Mouse (Mus musculus) megakaryocyte, embryonic 14.5 days (primary cell): ENCODE measurements around the gene Mad1l1. TPM values are rescaled to one million over a fixed set of nuclear protein-coding genes. Genes with fewer than 3 reads are reported as not detected.
A peak's percentile ranks its signal among the peaks of the same experiment; 100 is the strongest.

ENCODE experiments used
- H3K27me3 ChIP-seq: replicated peaks from 2 replicates; pipeline ENCODE3; 2012; ENCODE audit warnings: inconsistent platforms
- H3K36me3 ChIP-seq: replicated peaks from 2 replicates; pipeline ENCODE3; 2012; ENCODE audit warnings: low read length, inconsistent platforms, mixed read lengths
- H3K4me1 ChIP-seq: 2 replicates; pipeline ENCODE4 v1.6.1; 2012; ENCODE audit warnings: inconsistent platforms
- H3K4me3 ChIP-seq: replicated peaks from 2 replicates; pipeline ENCODE3; 2012; ENCODE audit warnings: moderate library complexity, mild to moderate bottlenecking, inconsistent platforms
- H3K9me3 ChIP-seq: 2 replicates; pipeline ENCODE4 v1.6.1; 2012; ENCODE audit warnings: inconsistent platforms
- FLI1 ChIP-seq: IDR thresholded peaks from 2 replicates; pipeline ENCODE4 v1.6.1; 2012; ENCODE audit warnings: low read length, inconsistent platforms, mixed read lengths
- GATA1 ChIP-seq: IDR thresholded peaks from 3 replicates; pipeline ENCODE4 v1.6.1; 2012; ENCODE audit warnings: mixed read lengths, low read length, inconsistent platforms, borderline replicate concordance
- polyA plus RNA-seq: library from polyadenylated mRNA; stranded (reverse); fragments of >175 nt; gene quantifications from 2 replicates; pipeline ENCODE4 v1.2.3, GENCODE M21; 2012; ENCODE audit warnings: low replicate concordance; ENCODE audit not compliant: insufficient read depth

The Mad1l1 gene
- polyA plus RNA-seq, 1 experiment = 10.3 TPM

DNA sequence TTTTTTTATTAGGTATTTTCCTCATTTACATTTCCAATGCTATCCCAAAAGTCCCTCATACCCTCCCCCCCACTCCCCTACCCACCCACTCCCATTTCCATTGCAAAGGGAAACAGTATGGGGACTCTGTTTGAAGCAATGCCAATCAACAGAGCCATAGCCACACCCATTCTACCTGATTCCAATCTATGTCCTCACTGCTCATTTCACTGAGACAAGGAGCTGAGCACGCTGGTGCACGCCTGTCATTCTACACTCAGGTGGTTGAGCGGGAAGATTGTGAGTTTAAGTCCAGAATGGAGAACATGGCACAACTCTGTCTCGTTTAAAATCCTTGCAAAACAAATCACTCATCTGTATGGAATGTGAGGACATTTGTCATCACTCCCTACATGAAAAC is 11.2 kb upstream of the Mad1l1 start:
- H3K36me3 ChIP-seq = peaks cover 58% of the 10 kb centered on the region
- no peaks in the 10 kb centered on the region for H3K9me3 ChIP-seq
- H3K4me1 ChIP-seq = peaks cover 28% of the 10 kb centered on the region
- no peaks in the 10 kb centered on the region for H3K27me3 ChIP-seq
- H3K4me3 ChIP-seq = no peak overlapping the region
- TF ChIP-seq GATA1 = no peak
- TF ChIP-seq FLI1 = no peak

DNA sequence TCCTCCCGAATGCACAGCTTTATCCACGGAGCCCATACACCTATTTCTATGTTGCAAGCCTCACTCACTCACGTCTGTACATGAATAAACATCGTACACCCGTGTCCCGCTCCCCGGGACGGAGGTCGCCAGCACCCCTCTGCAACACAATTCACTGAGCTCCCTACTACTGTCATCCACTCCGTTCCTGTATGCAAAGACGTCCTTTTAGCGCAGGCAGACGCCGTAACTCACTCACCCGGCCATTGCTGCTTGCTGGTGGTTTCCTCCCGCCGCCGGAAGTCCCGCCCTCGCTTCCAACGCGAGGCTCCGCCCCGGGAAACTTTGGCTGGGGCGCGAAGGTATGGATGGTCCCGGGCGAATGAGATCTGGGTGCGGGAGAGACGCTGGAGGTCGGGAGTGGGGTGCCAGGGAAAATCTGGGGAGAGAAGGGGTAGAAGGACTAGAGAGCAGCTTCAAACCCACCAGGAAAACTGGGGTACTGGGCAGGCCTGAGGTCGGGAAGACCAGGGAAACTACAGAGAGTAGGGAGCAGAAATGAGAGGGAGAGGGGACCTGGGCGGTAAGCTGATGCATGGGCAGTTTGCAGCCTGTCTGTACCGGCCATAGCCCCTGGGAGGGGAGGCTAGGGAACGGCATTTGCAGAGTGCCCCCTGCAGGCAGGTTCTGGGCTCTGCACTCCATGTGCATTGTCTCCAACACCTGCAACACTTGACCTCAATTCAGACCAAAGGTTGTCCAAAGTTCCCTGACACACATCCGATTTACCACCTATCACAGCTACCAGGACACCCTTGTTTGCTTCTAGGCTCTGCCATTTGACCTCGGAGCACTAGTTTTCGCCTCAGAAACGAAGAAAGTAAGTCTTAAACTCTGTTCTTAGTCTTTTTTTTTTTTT is 10.5 kb upstream of the Mad1l1 start, which contains the start of gene Mrm2:
Gene Mrm2 (minus strand): TSS at position 284 of the 898 bp plus-strand sequence.
- no peaks in the 10 kb centered on the region for H3K27me3 ChIP-seq
- H3K4me1 ChIP-seq = peaks cover 28% of the 10 kb centered on the region
- TF ChIP-seq GATA1 = no peak
- TF ChIP-seq FLI1 = peak; percentile 13; the same call in 1 of the 2 replicates
- H3K36me3 ChIP-seq = peaks cover 58% of the 10 kb centered on the region
- peak within 1 kb of the TSS; percentile 93 for H3K4me3 ChIP-seq
- H3K9me3 ChIP-seq = no peaks in the 10 kb centered on the region

DNA sequence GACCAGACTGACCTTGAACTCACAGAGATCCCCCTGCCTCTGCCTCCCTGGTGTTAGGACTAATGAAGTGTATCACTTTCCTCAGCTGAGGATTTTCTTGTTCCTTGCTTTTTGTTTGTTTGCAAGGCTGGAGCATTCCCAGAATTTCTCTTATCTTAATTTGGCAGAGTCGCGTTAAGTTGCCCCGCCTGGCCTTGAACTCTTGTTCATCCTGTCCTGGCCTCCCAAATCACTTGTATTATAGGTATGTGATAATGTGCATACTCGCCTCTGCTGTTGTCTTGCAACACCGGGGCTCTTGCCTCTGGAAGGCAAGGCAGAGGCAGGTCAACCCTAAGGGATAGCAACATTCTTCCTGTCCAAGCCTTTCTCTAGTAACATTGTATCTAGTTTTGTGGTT is 2.7 kb upstream of the Mad1l1 start:
- TF ChIP-seq FLI1 (no peak), GATA1 (no peak)
- peak overlapping the region; percentile 18 for H3K4me3 ChIP-seq
- peaks cover 36% of the 10 kb centered on the region for H3K36me3 ChIP-seq
- no peaks in the 10 kb centered on the region for H3K27me3 ChIP-seq
- H3K9me3 ChIP-seq = no peaks in the 10 kb centered on the region
- H3K4me1 ChIP-seq = peaks cover 45% of the 10 kb centered on the region

DNA sequence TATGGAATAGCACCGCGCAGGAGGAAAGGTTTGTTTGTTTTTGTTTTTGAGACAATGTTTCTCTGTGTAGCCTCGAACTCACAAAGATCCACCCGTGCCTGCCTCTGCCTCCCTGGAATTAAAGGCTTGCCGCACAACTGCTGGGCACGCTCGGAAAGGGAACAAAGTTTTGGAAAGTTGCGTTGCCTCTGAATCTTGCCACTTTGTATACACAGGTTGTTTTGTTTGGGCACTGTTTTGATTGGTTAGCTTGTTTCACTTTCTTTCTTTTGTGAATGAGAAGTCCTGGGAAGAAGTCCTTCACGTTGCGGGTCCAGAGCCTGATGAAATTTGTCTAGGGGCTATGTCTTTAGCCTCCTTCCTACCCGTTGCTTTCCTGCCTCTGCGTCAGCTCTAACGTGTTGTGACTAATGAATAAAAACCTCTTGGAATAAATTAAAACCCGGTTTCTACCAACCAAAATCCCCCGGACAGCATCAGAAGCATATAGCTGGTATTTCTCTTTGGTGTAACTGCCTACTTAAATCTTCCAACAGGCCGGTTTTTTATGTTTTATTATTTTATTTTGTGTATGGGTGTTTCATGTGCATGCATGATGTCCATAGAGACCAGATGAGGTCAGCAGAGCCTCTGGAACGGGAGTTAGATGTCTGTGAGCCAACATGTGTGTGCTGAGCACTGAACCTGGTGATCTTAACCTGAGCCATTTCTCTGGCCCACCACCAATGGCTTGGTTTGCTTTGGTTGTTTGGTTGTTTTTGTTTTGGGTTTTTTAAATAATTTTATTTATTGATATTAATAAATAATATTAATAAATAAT is 614 bp upstream of the Mad1l1 start:
- Histone ChIP-seq H3K4me3 (peak overlapping the region; percentile 98), H3K27me3 (no peaks in the 10 kb centered on the region), H3K4me1 (peaks cover 62% of the 10 kb centered on the region), H3K36me3 (peaks cover 29% of the 10 kb centered on the region), H3K9me3 (no peaks in the 10 kb centered on the region)
- TF ChIP-seq GATA1 = no peak
- TF ChIP-seq FLI1 = no peak

DNA sequence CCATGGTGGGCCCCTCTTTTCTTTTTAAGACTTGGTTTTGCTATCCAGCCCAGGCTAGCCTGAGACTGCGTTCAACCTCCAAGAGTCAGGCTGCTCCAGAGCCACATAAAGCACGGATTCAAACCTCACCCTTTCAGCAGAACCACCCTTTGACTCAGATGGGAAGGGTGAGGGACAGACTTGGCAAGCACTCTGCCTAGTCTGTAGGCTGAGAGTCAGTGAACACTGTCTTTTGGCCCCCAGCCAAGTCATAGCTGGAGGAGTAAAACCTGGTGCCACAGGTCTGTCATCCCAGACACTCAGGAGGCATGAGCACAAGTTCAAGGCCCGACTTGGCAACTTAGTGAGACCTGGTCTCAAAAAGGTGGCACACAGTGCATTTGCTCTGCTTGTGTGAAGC is 4.6 kb downstream of the Mad1l1 start:
- Histone ChIP-seq H3K9me3 (no peaks in the 10 kb centered on the region), H3K27me3 (no peaks in the 10 kb centered on the region), H3K4me3 (no peak overlapping the region), H3K4me1 (peaks cover 59% of the 10 kb centered on the region), H3K36me3 (peaks cover 56% of the 10 kb centered on the region)
- no peak for TF ChIP-seq FLI1
- no peak for TF ChIP-seq GATA1

DNA sequence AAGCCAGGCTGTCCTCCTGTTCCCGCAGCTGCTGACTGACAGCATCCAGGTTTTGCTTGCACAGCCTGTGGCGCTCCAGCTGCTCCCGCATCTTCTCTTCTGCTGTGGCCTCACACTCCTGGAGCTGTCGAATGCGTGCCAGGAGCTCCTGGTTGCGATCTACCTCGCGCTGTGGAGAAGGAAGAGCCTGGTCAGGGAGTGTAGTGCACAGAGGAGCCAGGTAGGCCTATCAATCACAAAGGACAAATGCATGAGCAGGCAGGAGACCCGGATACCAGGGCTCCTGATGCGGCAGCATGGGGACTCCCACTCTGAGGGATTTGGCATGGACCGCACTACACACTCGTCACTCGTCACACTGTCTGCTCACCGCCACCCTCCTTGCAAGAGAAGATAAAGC is 13.8 kb downstream of the Mad1l1 start:
- peaks cover 26% of the 10 kb centered on the region for H3K4me1 ChIP-seq
- H3K4me3 ChIP-seq = no peak overlapping the region
- TF ChIP-seq GATA1 (no peak), FLI1 (no peak)
- H3K27me3 ChIP-seq = no peaks in the 10 kb centered on the region
- peaks cover 94% of the 10 kb centered on the region for H3K36me3 ChIP-seq
- no peaks in the 10 kb centered on the region for H3K9me3 ChIP-seq

DNA sequence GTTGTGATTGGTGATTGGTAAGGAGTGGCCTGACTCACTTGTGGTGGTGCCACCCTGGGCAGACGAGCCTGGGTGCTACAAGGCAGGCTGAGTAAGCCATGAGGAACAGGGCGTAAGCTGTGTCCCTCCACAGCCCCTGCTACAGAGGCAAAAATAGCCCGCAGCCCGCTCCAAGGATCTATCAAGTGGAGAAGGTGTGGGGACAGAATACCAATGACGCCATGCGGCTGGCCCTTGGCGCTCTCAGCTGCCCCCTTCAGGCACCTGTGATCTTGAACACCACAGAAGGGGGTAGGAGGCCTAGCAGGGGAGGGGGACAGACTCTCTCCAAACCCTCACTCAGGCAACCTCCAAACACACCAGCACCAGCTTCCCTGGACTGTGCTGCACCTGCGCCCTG is 15.3 kb downstream of the Mad1l1 start:
- H3K36me3 ChIP-seq = peaks cover 91% of the 10 kb centered on the region
- TF ChIP-seq FLI1 (no peak), GATA1 (no peak)
- H3K4me3 ChIP-seq = no peak overlapping the region
- no peaks in the 10 kb centered on the region for H3K9me3 ChIP-seq
- H3K4me1 ChIP-seq = peaks cover 30% of the 10 kb centered on the region
- no peaks in the 10 kb centered on the region for H3K27me3 ChIP-seq

DNA sequence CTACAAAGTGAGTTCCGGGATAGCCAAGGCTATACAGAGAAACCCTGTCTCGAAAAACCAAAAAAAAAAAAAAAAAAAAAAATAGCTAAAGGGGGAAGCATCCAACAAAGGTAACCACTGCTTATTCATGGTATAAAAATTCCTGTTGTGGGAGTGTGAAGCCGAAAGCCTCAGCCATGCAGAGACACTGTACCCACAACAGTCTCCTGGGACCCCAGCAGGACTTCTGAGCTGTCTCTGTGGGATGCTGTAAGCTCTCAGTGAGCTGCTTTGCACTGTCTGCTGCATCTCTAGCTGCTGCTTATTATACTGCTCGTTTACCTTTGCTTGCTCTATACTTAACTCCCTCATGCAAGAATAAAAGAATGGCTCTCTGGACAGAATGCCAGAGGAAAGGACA is 23.1 kb downstream of the Mad1l1 start:
- Histone ChIP-seq H3K36me3 (peaks cover 85% of the 10 kb centered on the region), H3K9me3 (no peaks in the 10 kb centered on the region), H3K4me3 (no peak overlapping the region), H3K4me1 (peaks cover 19% of the 10 kb centered on the region), H3K27me3 (no peaks in the 10 kb centered on the region)
- TF ChIP-seq FLI1 (no peak), GATA1 (no peak)

DNA sequence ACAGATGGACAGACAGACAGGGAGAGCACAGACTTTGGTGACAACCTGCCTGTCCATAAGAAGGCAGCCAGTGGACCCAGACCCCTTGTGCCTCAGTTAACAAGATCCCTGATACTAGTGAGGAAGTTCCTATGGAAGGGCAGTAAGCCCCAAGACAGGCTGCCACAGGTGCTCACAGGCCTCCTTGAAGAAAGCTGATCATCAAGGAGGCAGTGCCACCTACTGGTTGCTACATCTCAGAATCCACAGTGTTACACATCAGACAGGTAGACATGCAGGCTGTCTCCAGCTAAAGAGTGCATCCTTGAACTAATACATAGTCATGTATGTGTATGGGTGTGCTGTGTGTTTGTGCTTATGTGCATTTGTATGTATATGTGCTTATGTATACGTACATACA is 29.2 kb downstream of the Mad1l1 start:
- H3K27me3 ChIP-seq = no peaks in the 10 kb centered on the region
- H3K4me3 ChIP-seq = no peak overlapping the region
- H3K36me3 ChIP-seq = peaks cover 89% of the 10 kb centered on the region
- H3K9me3 ChIP-seq = peaks cover 4% of the 10 kb centered on the region
- no peak for TF ChIP-seq GATA1
- no peak for TF ChIP-seq FLI1
- peaks cover 15% of the 10 kb centered on the region; the same call in 1 of the 2 replicates for H3K4me1 ChIP-seq

DNA sequence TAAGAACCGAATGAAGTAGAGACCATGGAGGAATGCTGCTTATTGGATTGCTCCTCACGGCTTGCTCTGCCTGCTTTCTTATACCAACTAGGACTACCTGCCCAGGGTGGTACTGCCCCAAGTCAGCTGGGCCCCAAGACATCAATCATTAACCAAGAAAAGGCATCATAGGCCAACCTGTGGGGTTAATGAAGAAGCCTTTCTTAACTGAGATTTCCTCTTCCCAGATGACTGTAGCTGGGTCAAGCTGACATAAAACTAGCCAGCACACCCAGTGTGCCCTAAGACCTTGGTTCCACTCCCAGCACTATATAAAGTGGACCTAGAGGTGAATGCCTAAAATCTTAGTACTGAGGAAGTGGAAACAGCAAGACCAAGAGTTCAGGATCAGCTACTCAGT is 32.2 kb downstream of the Mad1l1 start:
- Histone ChIP-seq H3K27me3 (no peaks in the 10 kb centered on the region), H3K4me1 (peaks cover 9% of the 10 kb centered on the region; the same call in 1 of the 2 replicates), H3K9me3 (peaks cover 4% of the 10 kb centered on the region), H3K4me3 (no peak overlapping the region), H3K36me3 (peaks cover 87% of the 10 kb centered on the region)
- no peak for TF ChIP-seq FLI1
- TF ChIP-seq GATA1 = no peak
